Mouse (Mus musculus): ENCODE data around the gene Cela3a. TPM values are rescaled to one million over a fixed set of nuclear protein-coding genes. Genes with fewer than 3 reads are reported as not detected.

Gene Cela3a
- polyA plus RNA-seq, 1 experiment from 2014 or later = not detected

DNA sequence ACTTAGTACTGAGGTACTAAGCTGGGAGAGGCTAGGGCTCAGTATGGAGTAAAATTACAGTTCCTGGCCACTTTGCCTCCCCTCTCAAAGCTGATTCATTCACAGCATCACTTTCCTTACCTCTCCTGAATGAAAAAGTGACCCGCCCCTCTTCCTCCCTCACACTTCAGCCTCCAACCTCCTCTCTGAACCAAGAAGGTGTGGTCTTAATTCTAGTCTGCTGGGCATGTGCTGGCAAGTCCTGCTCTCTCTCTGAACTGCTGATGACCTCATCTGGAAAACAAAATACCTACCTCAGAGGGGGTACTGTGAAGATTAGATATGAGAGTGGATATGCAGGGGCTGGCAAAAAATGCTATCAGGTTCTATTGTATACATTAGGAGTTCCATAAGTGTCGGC, 39.5 kb upstream of the Cela3a start:
- Histone ChIP-seq H3K4me3 (ENCODE audit: low read depth, low read length) (no peak overlapping the region), H3K4me1 (ENCODE audit: control insufficient read depth, insufficient read depth, low read length) (peaks cover 17% of the 10 kb centered on the region), H3K4me2 (ENCODE audit: low read depth, low read length) (no peak overlapping the region), H3K36me3 (ENCODE audit: control insufficient read depth, insufficient read depth, low read length) (no peaks in the 10 kb centered on the region), H3K9ac (ENCODE audit: low read depth, low read length) (no peak overlapping the region), H3K27ac (replicated peaks; ENCODE audit: low read depth, low read length) (peak overlapping the region; percentile 19; the same call in 1 of the 2 replicates), H3K27me3 (replicated peaks; ENCODE audit: control insufficient read depth, insufficient read depth, low read length) (no peaks in the 10 kb centered on the region), H3K9me3 (ENCODE audit: control insufficient read depth, low read length) (no peaks in the 10 kb centered on the region)
- DNase-seq (ENCODE audit: low spot score) (peak; percentile 72), ATAC-seq (ENCODE audit: low read depth) (peak; percentile 48; the same call in 1 of the 2 replicates)
- 72% methylated on average over 2 of the region's 2 CpGs for WGBS

DNA sequence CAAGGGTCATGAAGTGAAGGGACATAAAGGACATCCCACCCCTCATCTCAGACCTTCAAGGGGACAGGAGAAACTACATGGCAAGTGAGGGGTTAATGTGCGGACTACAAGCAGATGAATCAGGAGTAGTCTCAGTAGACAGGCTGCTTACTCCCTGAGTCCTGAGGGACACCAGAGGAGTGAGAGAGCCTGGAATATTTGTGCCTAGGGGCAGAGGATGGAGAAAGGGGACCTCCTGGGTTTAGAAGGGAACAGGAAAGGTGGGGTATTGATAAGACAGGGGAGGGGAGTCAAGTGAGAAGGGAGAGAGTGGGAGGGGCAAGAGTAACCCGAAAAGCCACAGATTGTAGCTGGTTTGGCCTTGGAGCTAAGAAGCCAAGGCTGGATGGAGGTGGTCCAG, 39.0 kb upstream of the Cela3a start:
- peak overlapping the region; percentile 19; the same call in 1 of the 2 replicates for H3K27ac ChIP-seq (replicated peaks; ENCODE audit: low read depth, low read length)
- H3K9me3 ChIP-seq (ENCODE audit: control insufficient read depth, low read length) = no peaks in the 10 kb centered on the region
- H3K9ac ChIP-seq (ENCODE audit: low read depth, low read length) = no peak overlapping the region
- no peak for DNase-seq (ENCODE audit: low spot score)
- peaks cover 17% of the 10 kb centered on the region for H3K4me1 ChIP-seq (ENCODE audit: control insufficient read depth, insufficient read depth, low read length)
- H3K36me3 ChIP-seq (ENCODE audit: control insufficient read depth, insufficient read depth, low read length) = no peaks in the 10 kb centered on the region
- no peak overlapping the region for H3K4me2 ChIP-seq (ENCODE audit: low read depth, low read length)
- 34% methylated on average over 2 of the region's 2 CpGs for WGBS
- H3K4me3 ChIP-seq (ENCODE audit: low read depth, low read length) = no peak overlapping the region
- no peaks in the 10 kb centered on the region for H3K27me3 ChIP-seq (replicated peaks; ENCODE audit: control insufficient read depth, insufficient read depth, low read length)
- peak; percentile 22; the same call in 1 of the 2 replicates for ATAC-seq (ENCODE audit: low read depth)

DNA sequence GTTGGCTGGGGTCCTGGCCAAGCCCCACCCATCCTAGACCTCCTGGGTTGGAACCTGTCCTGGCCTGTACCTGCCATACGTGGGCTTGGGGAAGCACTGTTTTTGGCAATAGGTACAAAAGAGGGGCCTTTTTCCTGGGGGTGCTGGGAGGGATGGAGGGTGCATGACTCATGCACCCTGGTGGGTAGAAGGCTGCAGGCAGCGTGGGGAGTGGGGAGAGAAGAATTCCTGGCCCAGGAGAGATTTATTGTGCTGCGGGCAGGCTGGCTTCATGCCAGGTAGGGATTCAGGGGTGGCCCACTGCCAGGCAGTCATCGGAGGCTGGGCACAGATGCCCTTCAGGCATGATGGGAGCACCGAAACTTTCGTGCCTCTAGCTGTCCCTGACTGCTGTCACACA, 38.6 kb upstream of the Cela3a start:
- no peaks in the 10 kb centered on the region for H3K9me3 ChIP-seq (ENCODE audit: control insufficient read depth, low read length)
- H3K9ac ChIP-seq (ENCODE audit: low read depth, low read length) = no peak overlapping the region
- ATAC-seq (ENCODE audit: low read depth) (peak; percentile 81), DNase-seq (ENCODE audit: low spot score) (peak; percentile 80)
- H3K4me3 ChIP-seq (ENCODE audit: low read depth, low read length) = no peak overlapping the region
- H3K36me3 ChIP-seq (ENCODE audit: control insufficient read depth, insufficient read depth, low read length) = no peaks in the 10 kb centered on the region
- H3K4me1 ChIP-seq (ENCODE audit: control insufficient read depth, insufficient read depth, low read length) = peaks cover 17% of the 10 kb centered on the region
- peak overlapping the region; percentile 19; the same call in 1 of the 2 replicates for H3K27ac ChIP-seq (replicated peaks; ENCODE audit: low read depth, low read length)
- 18% methylated on average over 6 of the region's 6 CpGs for WGBS
- no peaks in the 10 kb centered on the region for H3K27me3 ChIP-seq (replicated peaks; ENCODE audit: control insufficient read depth, insufficient read depth, low read length)
- H3K4me2 ChIP-seq (ENCODE audit: low read depth, low read length) = peak overlapping the region; percentile 5; the same call in 1 of the 2 replicates

DNA sequence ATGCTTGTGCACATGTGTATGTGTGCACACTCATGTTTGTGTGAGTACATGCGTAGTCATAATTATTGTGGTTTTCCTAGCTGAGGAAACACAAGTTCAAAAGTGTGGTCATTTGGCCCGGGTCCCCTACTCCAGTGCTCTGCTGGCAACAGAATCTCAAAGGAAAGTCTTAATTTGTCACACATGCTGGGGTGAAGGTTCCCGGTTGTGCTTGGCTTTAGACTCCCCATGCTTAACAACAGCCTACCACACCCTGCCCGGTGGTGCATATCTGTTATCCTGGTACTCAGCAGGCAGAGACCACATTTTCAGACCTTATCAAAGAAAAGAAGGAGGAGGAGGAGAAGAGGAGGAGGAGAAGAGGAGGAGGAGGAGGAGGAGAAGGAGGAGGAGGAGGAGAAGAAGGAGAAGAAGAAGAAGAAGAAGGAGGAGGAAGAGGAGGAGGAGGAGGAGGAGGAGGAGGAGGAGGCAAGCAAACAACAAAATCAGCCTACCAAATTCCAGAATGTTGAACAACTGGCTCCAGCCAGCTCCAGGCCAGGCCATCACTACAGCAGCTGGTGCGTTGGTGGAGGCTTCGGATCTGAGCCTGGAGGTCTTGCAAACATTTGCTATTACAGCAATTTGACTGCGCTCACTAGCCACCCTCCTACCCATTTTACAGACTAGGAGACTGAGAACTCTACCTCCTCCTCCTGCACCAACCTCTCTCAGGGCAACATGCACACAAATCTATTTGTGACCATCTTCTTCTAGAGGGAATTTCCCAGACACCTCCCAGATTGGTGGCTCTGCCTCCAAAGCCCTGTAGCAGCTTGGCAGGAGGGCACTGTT, 38.0 kb upstream of the Cela3a start:
- H3K27ac ChIP-seq (replicated peaks; ENCODE audit: low read depth, low read length) = 0 out of 2 replicates have a peak overlapping the region, but pooled peaks have one; percentile 18
- H3K9ac ChIP-seq (ENCODE audit: low read depth, low read length) = no peak overlapping the region
- 53% methylated on average over 7 of the region's 7 CpGs for WGBS
- DNase-seq (ENCODE audit: low spot score) = peak; percentile 47
- H3K4me1 ChIP-seq (ENCODE audit: control insufficient read depth, insufficient read depth, low read length) = peaks cover 17% of the 10 kb centered on the region
- peak overlapping the region; percentile 5; the same call in 1 of the 2 replicates for H3K4me2 ChIP-seq (ENCODE audit: low read depth, low read length)
- no peaks in the 10 kb centered on the region for H3K27me3 ChIP-seq (replicated peaks; ENCODE audit: control insufficient read depth, insufficient read depth, low read length)
- no peaks in the 10 kb centered on the region for H3K9me3 ChIP-seq (ENCODE audit: control insufficient read depth, low read length)
- peak; percentile 10; the same call in 1 of the 2 replicates for ATAC-seq (ENCODE audit: low read depth)
- H3K36me3 ChIP-seq (ENCODE audit: control insufficient read depth, insufficient read depth, low read length) = no peaks in the 10 kb centered on the region
- H3K4me3 ChIP-seq (ENCODE audit: low read depth, low read length) = no peak overlapping the region

DNA sequence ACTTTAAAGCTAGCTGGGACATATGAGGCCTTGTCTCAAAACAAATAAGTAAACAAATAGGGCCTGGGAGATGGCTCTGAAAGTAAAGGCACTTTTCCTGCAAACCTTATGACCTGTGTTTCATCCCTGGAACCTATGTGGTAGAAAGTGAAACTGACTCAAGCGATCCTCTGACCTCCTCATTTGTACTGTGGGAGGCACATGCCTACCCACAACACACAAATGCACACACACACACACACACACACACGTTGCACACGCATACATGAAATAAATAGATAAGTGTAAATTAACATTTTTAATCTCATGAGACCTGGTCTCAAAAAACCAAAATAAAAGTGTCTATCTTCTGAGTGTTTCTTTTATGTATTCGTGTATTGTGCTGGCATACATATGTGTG, 36.3 kb upstream of the Cela3a start:
- Histone ChIP-seq H3K27ac (replicated peaks; ENCODE audit: low read depth, low read length) (no peak overlapping the region), H3K4me3 (ENCODE audit: low read depth, low read length) (no peak overlapping the region), H3K4me1 (ENCODE audit: control insufficient read depth, insufficient read depth, low read length) (peaks cover 17% of the 10 kb centered on the region), H3K27me3 (replicated peaks; ENCODE audit: control insufficient read depth, insufficient read depth, low read length) (no peaks in the 10 kb centered on the region), H3K36me3 (ENCODE audit: control insufficient read depth, insufficient read depth, low read length) (no peaks in the 10 kb centered on the region), H3K4me2 (ENCODE audit: low read depth, low read length) (no peak overlapping the region), H3K9ac (ENCODE audit: low read depth, low read length) (no peak overlapping the region), H3K9me3 (ENCODE audit: control insufficient read depth, low read length) (no peaks in the 10 kb centered on the region)
- no peak for ATAC-seq (ENCODE audit: low read depth)
- no peak for DNase-seq (ENCODE audit: low spot score)
- WGBS = 91% methylated on average over 4 of the region's 4 CpGs

DNA sequence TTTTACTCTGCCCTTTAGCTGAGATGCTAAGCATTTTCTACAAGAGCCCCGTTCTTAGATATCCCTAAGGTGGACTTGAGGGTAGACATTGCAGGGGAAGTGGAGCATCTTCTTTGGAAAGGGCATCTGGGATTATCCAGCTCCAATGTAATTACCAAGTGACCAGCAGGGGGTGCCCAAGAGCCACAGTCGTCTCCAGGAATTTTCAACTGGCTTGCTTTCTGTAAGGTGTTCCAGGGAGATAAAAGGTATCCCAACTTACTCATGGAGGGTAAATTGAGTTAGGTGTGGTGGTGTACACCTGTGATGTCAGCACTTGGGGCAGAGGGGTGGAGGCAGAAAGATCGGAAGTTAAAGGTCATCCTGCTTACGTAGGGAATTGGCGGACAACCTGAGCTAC, 34.0 kb upstream of the Cela3a start:
- no peak overlapping the region for H3K27ac ChIP-seq (replicated peaks; ENCODE audit: low read depth, low read length)
- no peak overlapping the region for H3K9ac ChIP-seq (ENCODE audit: low read depth, low read length)
- H3K4me1 ChIP-seq (ENCODE audit: control insufficient read depth, insufficient read depth, low read length) = peaks cover 10% of the 10 kb centered on the region
- WGBS = 17% methylated on average over 5 of the region's 5 CpGs
- H3K4me3 ChIP-seq (ENCODE audit: low read depth, low read length) = no peak overlapping the region
- 0 out of 2 replicates have a peak overlapping the region, but pooled peaks have one; percentile 22 for H3K4me2 ChIP-seq (ENCODE audit: low read depth, low read length)
- DNase-seq (ENCODE audit: low spot score) (no peak), ATAC-seq (ENCODE audit: low read depth) (no peak)
- H3K9me3 ChIP-seq (ENCODE audit: control insufficient read depth, low read length) = no peaks in the 10 kb centered on the region
- no peaks in the 10 kb centered on the region for H3K36me3 ChIP-seq (ENCODE audit: control insufficient read depth, insufficient read depth, low read length)
- no peaks in the 10 kb centered on the region for H3K27me3 ChIP-seq (replicated peaks; ENCODE audit: control insufficient read depth, insufficient read depth, low read length)

DNA sequence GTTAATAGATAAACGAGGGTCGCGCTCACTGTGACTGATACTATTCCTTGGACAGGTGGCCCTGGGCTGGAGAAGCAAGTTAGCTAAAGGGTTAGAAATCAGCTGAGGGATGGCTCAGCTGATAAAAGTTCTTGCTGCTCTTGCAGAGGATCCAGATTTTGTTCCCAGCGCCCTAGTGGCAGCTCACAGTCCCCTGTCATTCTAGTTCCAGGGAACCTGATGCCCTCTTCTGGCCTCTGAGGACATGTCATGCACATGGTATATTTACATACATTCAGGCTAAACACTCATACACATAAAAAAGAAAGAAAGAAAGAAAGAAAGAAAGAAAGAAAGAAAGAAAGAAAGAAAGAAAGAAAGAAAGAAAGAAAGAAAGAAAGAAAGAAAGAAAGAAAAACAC, 31.7 kb upstream of the Cela3a start:
- no peaks in the 10 kb centered on the region for H3K27me3 ChIP-seq (replicated peaks; ENCODE audit: control insufficient read depth, insufficient read depth, low read length)
- H3K4me1 ChIP-seq (ENCODE audit: control insufficient read depth, insufficient read depth, low read length) = no peaks in the 10 kb centered on the region
- 82% methylated on average over 4 of the region's 4 CpGs for WGBS
- ATAC-seq (ENCODE audit: low read depth) (no peak), DNase-seq (ENCODE audit: low spot score) (no peak)
- no peak overlapping the region for H3K9ac ChIP-seq (ENCODE audit: low read depth, low read length)
- H3K4me3 ChIP-seq (ENCODE audit: low read depth, low read length) = no peak overlapping the region
- no peaks in the 10 kb centered on the region for H3K9me3 ChIP-seq (ENCODE audit: control insufficient read depth, low read length)
- no peak overlapping the region for H3K4me2 ChIP-seq (ENCODE audit: low read depth, low read length)
- H3K27ac ChIP-seq (replicated peaks; ENCODE audit: low read depth, low read length) = no peak overlapping the region
- no peaks in the 10 kb centered on the region for H3K36me3 ChIP-seq (ENCODE audit: control insufficient read depth, insufficient read depth, low read length)

DNA sequence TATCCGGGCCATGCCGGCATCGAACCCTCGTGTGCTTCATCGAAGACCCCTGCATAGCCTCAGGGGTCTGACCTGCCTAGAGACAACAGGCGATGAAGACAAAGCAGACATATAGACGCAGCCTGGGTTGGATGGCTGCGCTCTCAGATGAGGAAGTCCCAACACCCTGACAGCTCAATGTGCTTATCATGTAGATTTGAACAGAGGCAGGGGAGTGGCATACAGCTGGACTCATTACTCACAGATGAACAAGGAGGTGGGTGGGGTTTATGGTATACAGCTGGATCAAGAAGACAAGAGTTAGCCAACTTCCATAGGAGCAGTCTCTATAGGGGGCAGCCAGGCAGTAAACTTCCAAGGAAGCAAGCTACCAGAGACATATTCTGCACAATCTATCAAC, 29.3 kb upstream of the Cela3a start:
- Histone ChIP-seq H3K27ac (replicated peaks; ENCODE audit: low read depth, low read length) (no peak overlapping the region), H3K36me3 (ENCODE audit: control insufficient read depth, insufficient read depth, low read length) (no peaks in the 10 kb centered on the region), H3K4me3 (ENCODE audit: low read depth, low read length) (no peak overlapping the region), H3K4me1 (ENCODE audit: control insufficient read depth, insufficient read depth, low read length) (no peaks in the 10 kb centered on the region), H3K27me3 (replicated peaks; ENCODE audit: control insufficient read depth, insufficient read depth, low read length) (no peaks in the 10 kb centered on the region), H3K9ac (ENCODE audit: low read depth, low read length) (no peak overlapping the region), H3K4me2 (ENCODE audit: low read depth, low read length) (no peak overlapping the region), H3K9me3 (ENCODE audit: control insufficient read depth, low read length) (no peaks in the 10 kb centered on the region)
- WGBS = 81% methylated on average over 8 of the region's 8 CpGs
- DNase-seq (ENCODE audit: low spot score) = no peak
- ATAC-seq (ENCODE audit: low read depth) = no peak
